Mouse (Mus musculus) embryonic facial prominence, embryonic 11.5 days (tissue): ENCODE measurements around the gene Gm45234. TPM values are rescaled to one million over a fixed set of nuclear protein-coding genes. Genes with fewer than 3 reads are reported as not detected.
A peak's percentile ranks its signal among the peaks of the same experiment; 100 is the strongest.
"Not testable (repeated sequence)": the region's sequence is repeated elsewhere in the genome, so short reads cannot be mapped to it uniquely, and the experiment has no call there.

Source experiments
- ATAC-seq: fragments of 200-750 bp; cut with Nextera tagmentation; replicated peaks from 2 replicates; pipeline ENCODE4 v1.8.0; 2017; ENCODE audit warnings: low read depth; ENCODE audit not compliant: insufficient number of reproducible peaks, low FRiP score, low TSS enrichment
- DNase-seq: peaks from one replicate; pipeline ENCODE4 v3.0.0-alpha.2; 2015; ENCODE audit warnings: low spot score
- H3K27ac ChIP-seq: fragments of 300-500 bp; sonication (generic); replicated peaks from 2 replicates; pipeline ENCODE4 v1.5.1; 2014; ENCODE audit warnings: mild to moderate bottlenecking, low read depth, low read length, control low read depth
- H3K27me3 ChIP-seq: fragments of 300-500 bp; sonication (generic); 2 replicates; pipeline ENCODE4 v1.6.1; 2014; ENCODE audit warnings: mild to moderate bottlenecking, low read length, moderate library complexity, mixed read lengths; ENCODE audit not compliant: control insufficient read depth, insufficient read depth
- H3K36me3 ChIP-seq: fragments of 300-500 bp; sonication (generic); replicated peaks from 2 replicates; pipeline ENCODE4 v1.6.1; 2014; ENCODE audit warnings: low read depth, mild to moderate bottlenecking, low read length, moderate library complexity, mixed read lengths; ENCODE audit not compliant: control insufficient read depth, insufficient read depth
- H3K4me1 ChIP-seq: fragments of 300-500 bp; sonication (generic); 2 replicates; pipeline ENCODE4 v1.6.1; 2014; ENCODE audit warnings: low read length, mixed read lengths; ENCODE audit not compliant: control insufficient read depth, insufficient read depth
- H3K4me2 ChIP-seq: fragments of 300-500 bp; sonication (generic); 2 replicates; pipeline ENCODE4 v1.6.1; 2014; ENCODE audit warnings: low read depth, mild to moderate bottlenecking, control low read depth, low read length, moderate library complexity
- H3K4me3 ChIP-seq: fragments of 300-500 bp; sonication (generic); 2 replicates; pipeline ENCODE4 v1.5.1; 2014; ENCODE audit warnings: low read depth, low read length, control low read depth
- H3K9ac ChIP-seq: fragments of 300-500 bp; sonication (generic); replicated peaks from 2 replicates; pipeline ENCODE4 v1.6.1; 2014; ENCODE audit warnings: mild to moderate bottlenecking, control low read depth, low read length
- H3K9me3 ChIP-seq: fragments of 300-500 bp; sonication (generic); replicated peaks from 2 replicates; pipeline ENCODE4 v1.6.1; 2016; ENCODE audit warnings: mild to moderate bottlenecking, low read length, inconsistent platforms, mixed read lengths; ENCODE audit not compliant: control insufficient read depth
- WGBS: fragments of 180-500 bp; shearing (Covaris S2); extraction: QIAGEN DNeasy Blood & Tissue Kit; methylation state at CpG from one replicate; pipeline ENCODE4 v1.1.7; 2014; 5-methylcytosine and 5-hydroxymethylcytosine counted together
- polyA plus RNA-seq: library from polyadenylated mRNA; unstranded; fragments of >200 nt; fragmentation: Nextera tagmentation; extraction: Ambion mirVana; gene quantifications from 2 replicates; pipeline ENCODE4 v1.2.1, GENCODE M21; 2014

Gene Gm45234
- not detected in 2 replicates for polyA plus RNA-seq

DNA sequence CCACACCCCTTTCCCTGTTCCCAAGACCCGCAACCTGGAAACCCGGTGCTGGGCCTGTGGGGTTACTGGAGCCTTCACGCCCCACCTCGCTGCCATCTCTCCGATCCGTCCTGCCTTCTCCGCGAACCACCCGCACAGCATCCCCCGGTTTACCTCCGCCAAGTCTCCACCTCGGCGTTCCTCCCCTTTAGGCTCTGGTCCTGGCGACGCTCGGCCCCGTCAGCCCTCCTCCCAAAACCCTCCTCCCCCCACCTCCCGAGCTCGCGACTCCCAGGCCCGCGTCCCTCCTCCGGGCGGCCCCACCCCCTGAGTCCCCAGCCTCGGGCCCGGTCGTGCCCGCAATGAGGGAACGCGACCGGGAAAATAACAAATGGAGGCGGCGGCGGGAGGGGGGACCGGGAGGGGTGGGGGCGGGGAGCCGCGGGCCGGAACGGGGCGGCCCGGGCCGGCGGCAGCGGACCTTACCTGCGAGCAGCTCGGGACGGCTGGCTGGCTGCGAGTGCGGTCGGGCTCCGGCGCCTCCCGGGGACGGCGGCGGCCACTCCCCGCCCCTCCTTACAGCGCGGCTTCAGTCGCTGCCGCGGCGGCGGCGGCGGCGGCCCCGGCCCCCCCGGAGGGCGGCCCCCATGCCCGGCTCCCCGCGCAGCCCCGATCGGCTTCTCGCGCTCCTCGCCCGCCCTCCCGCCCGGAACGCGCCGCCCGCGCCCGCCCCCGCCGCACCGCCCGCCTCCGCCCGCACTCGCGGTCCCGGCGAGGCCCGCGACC, at the start of gene Gm45234, which contains the start of gene Atn1:
TSS of gene Gm45234 (minus strand) at position 191 of the 765 bp plus-strand sequence.
TSS of gene Atn1 (minus strand) at position 694 of the 765 bp plus-strand sequence.
- Histone ChIP-seq H3K4me2 (peak within 1 kb of the TSS; percentile 60), H3K9me3 (no peaks in the 10 kb centered on the region), H3K4me3 (peak within 1 kb of the TSS; percentile 78), H3K27me3 (no peaks in the 10 kb centered on the region), H3K27ac (peak within 1 kb of the TSS; percentile 96), H3K4me1 (peaks cover 6% of the 10 kb centered on the region; the same call in 1 of the 2 replicates), H3K36me3 (no peaks in the 10 kb centered on the region; the same call in 1 of the 2 replicates), H3K9ac (peak within 1 kb of the TSS; percentile 95)
- ATAC-seq (peak; percentile 42), DNase-seq (peak; percentile 79)
- WGBS = under 1% methylated on average over 52 of the region's 100 CpGs

GRCm38 (mm10) chr6:124804341-124804740, 48.5 kb upstream of the Gm45234 start:
- WGBS = 91% methylated on average over 3 of the region's 3 CpGs
- H3K9ac ChIP-seq = no peak overlapping the region
- no peak overlapping the region for H3K4me2 ChIP-seq
- H3K4me1 ChIP-seq = no peaks in the 10 kb centered on the region; the same call in 1 of the 2 replicates
- ATAC-seq = no peak
- no peaks in the 10 kb centered on the region for H3K36me3 ChIP-seq
- H3K27me3 ChIP-seq = no peaks in the 10 kb centered on the region
- H3K4me3 ChIP-seq = no peak overlapping the region
- no peaks in the 10 kb centered on the region for H3K9me3 ChIP-seq
- no peak for DNase-seq
- H3K27ac ChIP-seq = no peak overlapping the region

- not testable (repeated sequence) for H3K27ac ChIP-seq, ATAC-seq, H3K9me3 ChIP-seq, H3K36me3 ChIP-seq, H3K4me1 ChIP-seq, H3K4me3 ChIP-seq, H3K9ac ChIP-seq, H3K4me2 ChIP-seq, DNase-seq, H3K27me3 ChIP-seq
- WGBS = 94% methylated on average over 4 of the region's 4 CpGs
Observed at GRCm38 (mm10) chr6:124803691-124804090, 47.9 kb upstream of the Gm45234 start.

DNA sequence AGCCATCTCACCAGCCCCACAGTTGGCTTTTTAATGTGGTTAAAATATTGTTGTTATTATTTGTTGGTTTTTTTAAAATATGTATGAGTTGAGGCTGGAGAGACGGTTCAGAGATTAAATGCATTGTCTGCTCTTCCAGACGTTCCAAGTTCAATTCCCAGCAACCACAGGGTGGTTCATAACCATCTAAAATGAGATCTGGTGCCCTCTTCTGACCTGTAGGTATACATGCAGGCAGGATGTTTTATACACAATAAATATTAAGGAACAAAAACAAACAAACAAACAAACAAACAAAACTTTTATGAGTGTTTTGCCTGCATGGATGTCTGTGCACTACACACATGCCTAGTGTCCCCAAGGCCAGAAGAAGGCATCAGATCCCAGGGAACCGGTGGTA, 47.2 kb upstream of the Gm45234 start:
- H3K4me2 ChIP-seq = no peak overlapping the region
- no peaks in the 10 kb centered on the region for H3K36me3 ChIP-seq
- no peaks in the 10 kb centered on the region for H3K27me3 ChIP-seq
- ATAC-seq (no peak), DNase-seq (no peak)
- no peaks in the 10 kb centered on the region; the same call in 1 of the 2 replicates for H3K4me1 ChIP-seq
- no peak overlapping the region for H3K27ac ChIP-seq
- H3K9me3 ChIP-seq = no peaks in the 10 kb centered on the region
- no peak overlapping the region for H3K4me3 ChIP-seq
- 63% methylated on average over 3 of the region's 3 CpGs for WGBS
- H3K9ac ChIP-seq = no peak overlapping the region

GRCm38 (mm10) chr6:124802400-124802799, 46.6 kb upstream of the Gm45234 start:
- H3K4me3 ChIP-seq, H3K4me1 ChIP-seq, H3K36me3 ChIP-seq, H3K4me2 ChIP-seq, H3K27me3 ChIP-seq, H3K9me3 ChIP-seq, H3K27ac ChIP-seq, H3K9ac ChIP-seq: not testable (repeated sequence)
- WGBS = 8% methylated on average over 5 of the region's 9 CpGs
- ATAC-seq (peak; percentile 41; the same call in 1 of the 2 replicates), DNase-seq (peak; percentile 44)

GRCm38 (mm10) chr6:124796200-124796599, 40.4 kb upstream of the Gm45234 start:
- DNase-seq = no peak
- no peak overlapping the region for H3K9ac ChIP-seq
- H3K9me3 ChIP-seq = no peaks in the 10 kb centered on the region
- H3K36me3 ChIP-seq = no peaks in the 10 kb centered on the region
- WGBS = 78% methylated on average over 2 of the region's 2 CpGs
- no peak for ATAC-seq
- no peak overlapping the region for H3K4me3 ChIP-seq
- no peaks in the 10 kb centered on the region for H3K4me1 ChIP-seq
- no peaks in the 10 kb centered on the region for H3K27me3 ChIP-seq
- H3K4me2 ChIP-seq = no peak overlapping the region
- no peak overlapping the region for H3K27ac ChIP-seq

DNA sequence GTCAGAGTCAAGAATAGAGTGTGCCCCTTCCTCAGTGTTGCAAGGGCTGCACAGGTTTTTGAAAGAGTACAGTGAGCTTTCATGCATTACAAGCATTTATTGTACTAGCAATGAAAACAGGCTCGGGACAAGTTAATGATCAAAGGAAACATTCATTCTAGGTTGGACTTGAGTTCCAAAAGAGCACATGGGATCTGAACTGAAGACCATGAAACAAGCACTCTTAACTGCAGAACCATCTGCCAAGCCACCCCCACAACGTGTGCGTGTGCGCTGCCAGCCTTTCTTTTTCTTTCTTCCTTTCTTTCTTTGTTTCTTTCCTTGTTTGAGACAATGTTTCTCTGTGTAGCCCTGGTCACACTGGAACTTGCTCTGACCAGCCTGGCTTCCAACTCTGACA, 40.0 kb upstream of the Gm45234 start:
- Histone ChIP-seq H3K36me3 (no peaks in the 10 kb centered on the region), H3K27me3 (no peaks in the 10 kb centered on the region), H3K9ac (no peak overlapping the region), H3K9me3 (no peaks in the 10 kb centered on the region), H3K4me2 (no peak overlapping the region), H3K27ac (no peak overlapping the region), H3K4me1 (no peaks in the 10 kb centered on the region), H3K4me3 (no peak overlapping the region)
- WGBS = 82% methylated on average over 4 of the region's 4 CpGs
- ATAC-seq (no peak), DNase-seq (no peak)

GRCm38 (mm10) chr6:124791911-124792310, 36.1 kb upstream of the Gm45234 start:
- no peak overlapping the region for H3K4me3 ChIP-seq
- DNase-seq = no peak

More at GRCm38 (mm10) chr6:124791911-124792310, 36.1 kb upstream of the Gm45234 start:
- Histone ChIP-seq H3K4me1 (no peaks in the 10 kb centered on the region), H3K9me3 (no peaks in the 10 kb centered on the region), H3K9ac (no peak overlapping the region), H3K27ac (no peak overlapping the region), H3K4me2 (no peak overlapping the region), H3K36me3 (no peaks in the 10 kb centered on the region), H3K27me3 (no peaks in the 10 kb centered on the region)
- no peak for ATAC-seq
- 81% methylated on average over 3 of the region's 3 CpGs for WGBS
